Mouse (Mus musculus) cortical plate, adult 2 months (tissue): ENCODE results near the gene Fkbp10.

ENCODE experiments used
- CTCF ChIP-seq: fragments of 200-500 bp; IDR thresholded peaks from 2 replicates; pipeline ENCODE4 v1.5.1; 2011; ENCODE audit warnings: mild to moderate bottlenecking, control low read depth, low read length; ENCODE audit not compliant: insufficient read depth; ENCODE audit errors: extremely low read depth
- POLR2A ChIP-seq: fragments of 200-500 bp; IDR thresholded peaks from 2 replicates; pipeline ENCODE4 v1.6.1; 2011; ENCODE audit warnings: mild to moderate bottlenecking, low read length, control low read depth; ENCODE audit not compliant: insufficient read depth; ENCODE audit errors: extremely low read depth

GRCm38 (mm10) chr11:100398517-100398916 is 17.0 kb upstream of the Fkbp10 start:
- TF ChIP-seq CTCF (no peak), POLR2A (no peak)
